In genomic region chr8:121820840-121821239, GRCm38 (mm10) we compare ENCODE assay signal across 16 mouse cellular contexts. TPM values are rescaled to one million over a fixed set of nuclear protein-coding genes. Genes with fewer than 3 reads are reported as not detected.
DNase-seq lines count a peak whose midpoint lies in the region; ATAC-seq lines count a peak whose summit lies in the region.
"Had no signal": no experiment of that assay in that cellular context is flagged by ENCODE, and none has a peak within 500 bp of the region (broad histone marks: within the 10 kb centered on the region; RNA-seq: fewer than 3 reads in every experiment).

No protein-coding gene starts in this region.

- intact Hi-C loops in heart, postnatal 25 days (cut with DNase I), result no loop called here

- peak; percentile 80 for DNase-seq in heart, adult 11 months
- DNase-seq in heart, postnatal 25 days (ENCODE audit: low spot score), result no peak
- DNase-seq in thymus, postnatal 4 days, result peak; percentile 1
- DNase-seq in thymus, postnatal 0 days (ENCODE audit: low spot score), result no peak
- DNase-seq: adrenal gland, adult 8-10 months; adrenal gland, postnatal 14 days; adrenal gland, postnatal 36 days; cerebellum, adult 18-20 months; cerebellum, adult 8-10 months; cerebellum, postnatal 10 days; cerebellum, postnatal 25 days had no signal

- no peak for ATAC-seq in erythroblast, adult 5-6 weeks (replicated peaks; ENCODE audit: low FRiP score, poor library complexity, severe bottlenecking)
- ATAC-seq: activated CD4-positive, CD25-positive, alpha-beta regulatory T cell, adult 4 months; forebrain, embryonic 14.5 days; forebrain, embryonic 16.5 days; Patski had no signal

RNA-seq across cellular contexts. Expression of gene Klhdc4, which starts 8.5 kb away (rescaled TPM):
- total RNA-seq in heart, postnatal 25 days (2021), result 10 to 100 TPM; 13.4 to 14.1 TPM
- 31.6 and 32.7 TPM in 2 replicates for polyA plus RNA-seq in thymus, postnatal 0 days (2015; fragmentation: Nextera tagmentation; extraction: Ambion mirVana)
- total RNA-seq in erythroblast, adult 5-6 weeks (2015; ENCODE audit: low replicate concordance), result 5.6 and 7.9 TPM in 2 replicates
- 5.9 and 9.1 TPM in 2 replicates for total RNA-seq in erythroblast, adult 5-6 weeks (2017; ENCODE audit: low replicate concordance)

Comparison
In these comparisons a context has a peak if more than half of its experiments do, and no peak if none do; other contexts are left out.
1. DNase-seq: peak in heart, adult 11 months (single experiment) and thymus, postnatal 4 days (single experiment); none in heart, postnatal 25 days (single experiment) and thymus, postnatal 0 days (single experiment).